Mouse (Mus musculus): ENCODE results near the gene Dag1. TPM values are rescaled to one million over a fixed set of nuclear protein-coding genes. Genes with fewer than 3 reads are reported as not detected.

Dag1 gene
- polyA plus RNA-seq, 1 experiment from 2014 or later: 75.1 TPM

- Histone ChIP-seq H3K27ac (no peak within 1 kb of the TSS), H3K27me3 (replicated peaks) (peaks cover 19% of the 10 kb centered on the region), H3K9ac (peak within 1 kb of the TSS; percentile 23)
These were observed 73.7 kb downstream of the Dag1 start, which contains the start of gene Bsn for GRCm38 (mm10) chr9:108189787-108190679. Gene Bsn, minus strand, starts transcription at chr9:108190384.

DNA sequence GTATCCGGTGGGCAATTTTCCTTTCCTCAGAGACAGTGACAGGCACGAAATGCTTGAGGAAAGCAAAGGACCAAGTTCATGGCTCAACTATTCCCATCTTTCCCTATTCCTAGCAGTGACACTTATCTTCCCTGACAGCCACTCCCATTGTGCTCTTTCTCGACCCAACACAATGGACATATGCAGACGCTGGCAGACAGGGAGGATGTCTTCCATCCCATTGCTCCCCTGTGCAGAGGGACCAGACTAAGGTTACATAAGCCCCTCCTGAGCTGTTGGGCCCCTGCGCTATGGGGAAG, 74.3 kb downstream of the Dag1 start:
- no peak for ATAC-seq
- WGBS: 41% methylated on average over 5 of the region's 5 CpGs
- Histone ChIP-seq H3K4me1 (replicated peaks) (peaks cover 8% of the 10 kb centered on the region; the same call in 1 of the 2 replicates), H3K36me3 (no peaks in the 10 kb centered on the region), H3K4me3 (replicated peaks) (peak overlapping the region; percentile 65), H3K4me2 (replicated peaks) (peak overlapping the region; percentile 95), H3K9ac (no peak overlapping the region), H3K9me3 (no peaks in the 10 kb centered on the region), H3K27ac (no peak overlapping the region), H3K27me3 (replicated peaks) (peaks cover 19% of the 10 kb centered on the region)

More at GRCm38 (mm10) chr9:108189787-108190679, 73.7 kb downstream of the Dag1 start, which contains the start of gene Bsn:
- Histone ChIP-seq H3K4me1 (replicated peaks) (peaks cover 8% of the 10 kb centered on the region; the same call in 1 of the 2 replicates), H3K4me3 (replicated peaks) (peak within 1 kb of the TSS; percentile 65), H3K36me3 (no peaks in the 10 kb centered on the region), H3K4me2 (replicated peaks) (peak within 1 kb of the TSS; percentile 95), H3K9me3 (no peaks in the 10 kb centered on the region)
- ATAC-seq: peak; percentile 88
- 1% methylated on average over 89 of the region's 91 CpGs for WGBS

DNA sequence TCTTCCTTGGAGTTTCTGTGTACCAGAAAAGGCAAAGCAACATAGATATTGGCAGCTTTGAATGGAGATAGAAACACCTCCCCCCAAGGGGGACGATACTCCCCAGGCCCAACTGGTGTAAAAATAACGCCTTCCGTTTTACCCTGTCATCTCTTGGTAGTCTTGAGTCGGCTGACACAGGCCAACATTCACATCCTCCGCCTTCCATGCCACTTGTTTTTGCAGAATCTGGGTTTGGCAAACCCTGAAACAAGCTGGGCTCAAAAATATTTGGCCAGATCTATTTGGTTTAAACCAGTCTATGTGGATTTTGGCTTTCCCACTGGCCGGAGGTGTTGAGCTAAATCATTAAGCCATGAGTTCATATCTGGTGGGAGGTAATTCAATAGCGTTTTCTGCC, 74.7 kb downstream of the Dag1 start:
- Histone ChIP-seq H3K9me3 (no peaks in the 10 kb centered on the region), H3K27me3 (replicated peaks) (peaks cover 19% of the 10 kb centered on the region), H3K4me3 (replicated peaks) (no peak overlapping the region), H3K27ac (no peak overlapping the region), H3K4me2 (replicated peaks) (peak overlapping the region; percentile 95; the same call in 1 of the 2 replicates), H3K4me1 (replicated peaks) (peaks cover 8% of the 10 kb centered on the region; the same call in 1 of the 2 replicates), H3K9ac (no peak overlapping the region), H3K36me3 (no peaks in the 10 kb centered on the region)
- whole genome bisulfite sequencing: 78% methylated on average over 7 of the region's 7 CpGs
- no peak for ATAC-seq

DNA sequence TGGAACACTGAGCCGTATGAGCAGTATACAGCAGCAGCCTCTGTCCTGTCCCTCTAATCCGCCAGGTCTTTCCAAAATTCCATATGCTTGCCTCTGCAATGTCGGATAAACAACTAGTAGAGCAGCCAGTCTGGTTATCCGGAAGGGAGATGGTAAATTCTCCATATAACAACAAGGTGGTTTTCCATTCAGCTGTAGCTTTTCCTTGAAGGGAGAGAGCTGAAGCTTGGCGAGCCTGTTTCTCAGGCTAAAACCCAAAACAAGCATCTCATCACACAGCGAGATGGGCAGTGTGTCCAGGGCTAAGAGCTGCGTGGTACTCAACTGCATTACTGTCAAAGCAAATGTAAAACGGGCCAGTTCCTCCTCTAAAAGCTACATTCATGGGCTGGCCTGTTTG, 75.2 kb downstream of the Dag1 start:
- no peak overlapping the region for H3K4me3 ChIP-seq (replicated peaks)
- peaks cover 8% of the 10 kb centered on the region; the same call in 1 of the 2 replicates for H3K4me1 ChIP-seq (replicated peaks)
- H3K4me2 ChIP-seq (replicated peaks): no peak overlapping the region
- WGBS: 77% methylated on average over 8 of the region's 8 CpGs
- no peak overlapping the region for H3K27ac ChIP-seq
- ATAC-seq: no peak
- peaks cover 19% of the 10 kb centered on the region for H3K27me3 ChIP-seq (replicated peaks)
- no peaks in the 10 kb centered on the region for H3K9me3 ChIP-seq
- H3K9ac ChIP-seq: no peak overlapping the region
- no peaks in the 10 kb centered on the region for H3K36me3 ChIP-seq

DNA sequence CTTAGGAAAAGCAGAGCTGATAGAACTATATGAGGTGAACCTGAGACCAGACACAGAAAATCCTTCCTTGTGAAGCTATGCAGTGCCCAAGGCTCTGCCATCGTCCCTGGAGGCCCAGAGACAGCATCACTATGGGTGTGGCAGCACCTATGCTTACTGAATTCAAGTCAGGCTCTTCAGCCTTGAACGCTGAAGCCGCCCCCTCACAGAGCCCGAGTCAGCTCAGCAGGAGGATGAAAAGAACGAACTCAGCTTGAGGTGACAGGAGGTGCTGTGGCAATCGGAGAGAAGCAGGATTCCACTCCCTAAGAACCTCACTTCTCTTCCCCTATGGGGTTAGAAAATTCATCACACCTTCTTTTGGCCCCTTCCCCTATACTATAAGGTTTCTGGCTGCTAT, 76.1 kb downstream of the Dag1 start:
- peaks cover 19% of the 10 kb centered on the region for H3K27me3 ChIP-seq (replicated peaks)
- no peak overlapping the region for H3K4me2 ChIP-seq (replicated peaks)
- no peaks in the 10 kb centered on the region for H3K9me3 ChIP-seq
- 34% methylated on average over 6 of the region's 6 CpGs for WGBS
- no peak overlapping the region for H3K27ac ChIP-seq
- H3K36me3 ChIP-seq: no peaks in the 10 kb centered on the region
- no peak for ATAC-seq
- peaks cover 8% of the 10 kb centered on the region; the same call in 1 of the 2 replicates for H3K4me1 ChIP-seq (replicated peaks)
- H3K4me3 ChIP-seq (replicated peaks): no peak overlapping the region
- no peak overlapping the region for H3K9ac ChIP-seq

GRCm38 (mm10) chr9:108185786-108186185, 78.0 kb downstream of the Dag1 start:
- H3K27ac ChIP-seq: no peak overlapping the region
- no peak overlapping the region for H3K4me2 ChIP-seq (replicated peaks)
- H3K4me1 ChIP-seq (replicated peaks): peaks cover 8% of the 10 kb centered on the region; the same call in 1 of the 2 replicates
- WGBS: 88% methylated on average over 8 of the region's 8 CpGs
- no peaks in the 10 kb centered on the region for H3K36me3 ChIP-seq
- H3K9me3 ChIP-seq: no peaks in the 10 kb centered on the region
- no peak for ATAC-seq
- H3K4me3 ChIP-seq (replicated peaks): no peak overlapping the region
- peaks cover 19% of the 10 kb centered on the region for H3K27me3 ChIP-seq (replicated peaks)
- no peak overlapping the region for H3K9ac ChIP-seq

DNA sequence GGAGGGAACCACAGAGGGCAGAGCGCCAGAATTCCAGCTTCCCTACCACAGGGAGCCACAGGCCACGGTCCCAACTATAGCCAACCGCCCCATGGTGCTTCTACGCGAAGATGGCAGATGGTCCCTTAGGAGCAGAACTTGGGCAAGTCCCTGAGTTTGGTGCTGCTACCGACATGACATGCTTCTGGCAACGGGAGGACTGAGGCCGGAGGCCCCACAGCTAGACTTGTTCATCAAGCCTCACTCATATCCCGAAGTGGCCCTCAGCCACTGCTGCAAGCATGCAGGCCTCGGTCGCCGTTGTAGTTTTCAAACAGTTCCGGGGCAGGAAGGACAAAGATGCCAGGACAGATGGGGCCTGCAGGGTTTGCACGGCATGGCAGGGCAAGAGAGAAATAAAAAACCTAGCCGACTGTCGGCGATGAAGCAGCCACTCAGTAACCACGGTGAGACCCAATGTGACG, 80.2 kb downstream of the Dag1 start:
- Histone ChIP-seq H3K9me3 (no peaks in the 10 kb centered on the region), H3K27me3 (replicated peaks) (peaks cover 7% of the 10 kb centered on the region; the same call in 1 of the 2 replicates), H3K36me3 (no peaks in the 10 kb centered on the region), H3K9ac (no peak overlapping the region), H3K4me1 (replicated peaks) (no peaks in the 10 kb centered on the region), H3K27ac (no peak overlapping the region), H3K4me3 (replicated peaks) (no peak overlapping the region), H3K4me2 (replicated peaks) (no peak overlapping the region)
- WGBS: 90% methylated on average over 19 of the region's 19 CpGs
- no peak for ATAC-seq

GRCm38 (mm10) chr9:108182806-108183506, 80.8 kb downstream of the Dag1 start:
- H3K9ac ChIP-seq: no peak overlapping the region
- H3K4me1 ChIP-seq (replicated peaks): no peaks in the 10 kb centered on the region
- ATAC-seq: no peak
- no peak overlapping the region for H3K4me3 ChIP-seq (replicated peaks)
- H3K4me2 ChIP-seq (replicated peaks): no peak overlapping the region
- H3K36me3 ChIP-seq: no peaks in the 10 kb centered on the region
- H3K9me3 ChIP-seq: no peaks in the 10 kb centered on the region
- 0 out of 2 replicates have a peak, but pooled peaks cover 1% of the 10 kb centered on the region for H3K27me3 ChIP-seq (replicated peaks)
- WGBS: 67% methylated on average over 11 of the region's 11 CpGs
- no peak overlapping the region for H3K27ac ChIP-seq

GRCm38 (mm10) chr9:108178391-108178790, 85.4 kb downstream of the Dag1 start:
- H3K9me3 ChIP-seq: no peaks in the 10 kb centered on the region
- H3K27ac ChIP-seq: no peak overlapping the region
- H3K4me1 ChIP-seq (replicated peaks): no peaks in the 10 kb centered on the region
- H3K4me2 ChIP-seq (replicated peaks): no peak overlapping the region
- H3K9ac ChIP-seq: no peak overlapping the region
- no peak for ATAC-seq
- 74% methylated on average over 5 of the region's 5 CpGs for WGBS
- no peaks in the 10 kb centered on the region for H3K27me3 ChIP-seq (replicated peaks)
- no peaks in the 10 kb centered on the region for H3K36me3 ChIP-seq
- no peak overlapping the region for H3K4me3 ChIP-seq (replicated peaks)

DNA sequence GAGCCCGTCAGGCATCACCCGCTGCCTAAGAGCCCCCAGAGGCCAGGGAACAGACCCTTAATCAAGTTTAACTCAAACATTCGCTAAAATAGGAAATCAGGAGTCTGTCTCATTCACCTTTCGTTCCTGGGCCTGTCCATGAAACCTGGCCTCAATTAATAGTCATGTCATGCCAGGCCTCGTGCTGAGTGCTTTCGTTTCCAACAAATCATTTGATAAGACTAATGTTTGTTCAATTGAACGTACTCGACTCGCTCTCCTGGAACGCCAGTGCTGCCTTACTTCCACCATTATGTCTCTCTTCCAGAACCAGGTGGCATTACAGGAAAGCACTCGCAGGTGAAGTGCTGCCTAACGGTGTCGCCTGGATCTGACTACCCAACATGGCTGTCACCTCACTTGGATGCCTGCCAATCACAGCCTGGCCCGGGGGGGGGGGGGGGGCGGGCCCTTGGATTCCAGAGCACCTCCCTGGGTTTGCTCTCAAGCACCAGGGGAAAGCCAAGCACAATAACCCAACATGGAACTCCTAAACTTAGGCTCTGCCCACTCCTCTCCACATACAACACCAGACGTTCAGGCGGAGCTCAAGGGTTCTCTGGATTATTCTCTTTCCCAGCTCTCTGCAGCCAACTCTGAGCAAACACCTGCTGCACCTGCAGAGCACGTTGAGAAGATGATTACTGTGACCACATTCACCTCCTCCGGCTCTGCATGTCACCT, 88.5 kb downstream of the Dag1 start:
- H3K27me3 ChIP-seq (replicated peaks): no peaks in the 10 kb centered on the region
- no peaks in the 10 kb centered on the region for H3K36me3 ChIP-seq
- H3K4me2 ChIP-seq (replicated peaks): no peak overlapping the region
- ATAC-seq: no peak
- no peak overlapping the region for H3K27ac ChIP-seq
- no peaks in the 10 kb centered on the region for H3K4me1 ChIP-seq (replicated peaks)
- no peaks in the 10 kb centered on the region for H3K9me3 ChIP-seq
- WGBS: 58% methylated on average over 19 of the region's 19 CpGs
- H3K4me3 ChIP-seq (replicated peaks): no peak overlapping the region
- no peak overlapping the region for H3K9ac ChIP-seq

- no peak for ATAC-seq
- Histone ChIP-seq H3K27me3 (replicated peaks) (no peaks in the 10 kb centered on the region), H3K27ac (no peak overlapping the region), H3K9me3 (no peaks in the 10 kb centered on the region), H3K4me1 (replicated peaks) (no peaks in the 10 kb centered on the region), H3K36me3 (no peaks in the 10 kb centered on the region), H3K4me3 (replicated peaks) (no peak overlapping the region), H3K4me2 (replicated peaks) (no peak overlapping the region), H3K9ac (no peak overlapping the region)
- WGBS: 72% methylated on average over 5 of the region's 5 CpGs
These were observed 90.9 kb downstream of the Dag1 start for GRCm38 (mm10) chr9:108172777-108173350.

DNA sequence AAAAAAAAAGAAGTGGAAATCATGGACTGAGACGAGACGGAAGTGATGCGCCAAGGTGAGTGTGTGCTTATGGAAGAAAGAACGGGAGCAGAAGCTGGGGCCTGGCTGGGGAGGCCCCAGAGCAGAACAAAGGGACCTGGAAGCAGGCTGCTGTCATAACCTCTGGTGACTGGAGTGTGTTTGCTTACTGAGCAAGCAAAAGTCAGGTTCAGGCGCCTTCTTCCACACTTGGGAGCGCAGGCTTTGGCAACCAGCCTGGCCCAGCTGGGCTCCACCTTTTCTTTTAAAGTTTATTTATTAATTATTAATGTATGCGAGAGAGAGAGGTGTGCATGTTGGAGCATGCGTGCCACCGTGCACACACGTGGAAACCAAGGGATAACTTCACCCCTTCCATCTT, 94.0 kb downstream of the Dag1 start:
- 77% methylated on average over 10 of the region's 10 CpGs for WGBS
- Histone ChIP-seq H3K27me3 (replicated peaks) (no peaks in the 10 kb centered on the region), H3K27ac (no peak overlapping the region), H3K36me3 (no peaks in the 10 kb centered on the region), H3K9me3 (no peaks in the 10 kb centered on the region), H3K4me2 (replicated peaks) (no peak overlapping the region), H3K4me1 (replicated peaks) (no peaks in the 10 kb centered on the region), H3K4me3 (replicated peaks) (no peak overlapping the region), H3K9ac (no peak overlapping the region)
- ATAC-seq: no peak

Measured in intestine, embryonic 15.5 days (tissue).